Mouse (Mus musculus) layer of hippocampus, postnatal 10 days (tissue): ENCODE measurements around the gene Gnaq. TPM values are rescaled to one million over a fixed set of nuclear protein-coding genes. Genes with fewer than 3 reads are reported as not detected.
A peak's percentile ranks its signal among the peaks of the same experiment; 100 is the strongest.

ENCODE experiments used
- DNase-seq, 2 experiments: peaks; one replicate each; pipeline ENCODE4 v3.0.0; 2021; ENCODE audit warnings: low spot score in 2 of 2
- microRNA-seq, 2 experiments: library from miRNA; unstranded; fragments of <30 nt; microRNA quantifications; one replicate each; pipeline ENCODE4 v1.2.0; 2021
- total RNA-seq, 2 experiments: library from RNA; stranded (reverse); gene quantifications; 2 replicates each; pipeline ENCODE4 v1.2.3; 2021

Gene Gnaq
- total RNA-seq, 2 experiments from 2014 or later = 196 to 220 TPM

GRCm38 (mm10) chr19:16435531-16436231 is 303.1 kb downstream of the Gnaq start, which contains the start of gene Gna14:
Gene Gna14, plus strand, starts transcription at chr19:16435762.
- peak; percentile 67 to 71 for DNase-seq

GRCm38 (mm10) chr19:16436335-16437169 is 303.9 kb downstream of the Gnaq start:
- DNase-seq = peak; percentile 12 to 26

Small RNAs within 50 kb of the gene (microRNA-seq; reads per million reads assigned to microRNA genes)
- gene Mir496b = 0 reads per million in 2 experiments

Other genes starting within 250 kb of the Gnaq start
- 100 to 1,000 TPM; 117 to 130 TPM for gene Psat1, start 185.5 kb upstream of the Gnaq start, total RNA-seq
- 10 to 100 TPM; 14.8 to 17.5 TPM for gene Cep78, start 147.8 kb upstream of the Gnaq start, total RNA-seq